Mouse (Mus musculus) urinary bladder, postnatal 14 days (tissue): ENCODE results near the gene Ces3a.
A peak's percentile ranks its signal among the peaks of the same experiment; 100 is the strongest.
"Not testable (repeated sequence)": the region's sequence is repeated elsewhere in the genome, so short reads cannot be mapped to it uniquely, and the experiment has no call there.

Source experiments
- DNase-seq: peaks from one replicate; pipeline ENCODE4 v3.0.0; 2021; ENCODE audit warnings: low spot score

Ces3a gene

GRCm38 (mm10) chr8:105048371-105048854 lies at the start of gene Ces3a:
Gene Ces3a (plus strand): TSS chr8:105048601.
- no peak for DNase-seq

GRCm38 (mm10) chr8:104999183-104999582 lies 49.2 kb upstream of the Ces3a start:
- DNase-seq = no peak

- DNase-seq = no peak
Observed at GRCm38 (mm10) chr8:105000586-105000985, 47.8 kb upstream of the Ces3a start, which contains the start of gene Ces2h. Gene Ces2h (plus strand): TSS chr8:105000853.

GRCm38 (mm10) chr8:105010000-105010399 lies 38.4 kb upstream of the Ces3a start:
- no peak for DNase-seq

GRCm38 (mm10) chr8:105011136-105011535 lies 37.3 kb upstream of the Ces3a start:
- no peak for DNase-seq

GRCm38 (mm10) chr8:105014391-105014790 lies 34.0 kb upstream of the Ces3a start:
- no peak for DNase-seq

- DNase-seq = no peak
Observed at GRCm38 (mm10) chr8:105021954-105022353, 26.4 kb upstream of the Ces3a start.

- no peak for DNase-seq
Observed at GRCm38 (mm10) chr8:105023087-105023486, 25.3 kb upstream of the Ces3a start.

- DNase-seq = no peak
Observed at GRCm38 (mm10) chr8:105025050-105025449, 23.4 kb upstream of the Ces3a start.

GRCm38 (mm10) chr8:105043510-105043909 lies 4.9 kb upstream of the Ces3a start:
- DNase-seq = no peak

GRCm38 (mm10) chr8:105045824-105046401 lies 2.5 kb upstream of the Ces3a start:
- no peak for DNase-seq

- DNase-seq = no peak
Observed at GRCm38 (mm10) chr8:105056211-105056610, 7.8 kb downstream of the Ces3a start.

- DNase-seq = no peak
Observed at GRCm38 (mm10) chr8:105060056-105060455, 11.7 kb downstream of the Ces3a start.

GRCm38 (mm10) chr8:105066761-105067160 lies 18.4 kb downstream of the Ces3a start:
- DNase-seq = peak; percentile 20

- not testable (repeated sequence) for DNase-seq
Observed at GRCm38 (mm10) chr8:105067905-105068304, 19.5 kb downstream of the Ces3a start.

- no peak for DNase-seq
Observed at GRCm38 (mm10) chr8:105068971-105069370, 20.6 kb downstream of the Ces3a start.

- no peak for DNase-seq
Observed at GRCm38 (mm10) chr8:105076601-105077000, 28.2 kb downstream of the Ces3a start.

GRCm38 (mm10) chr8:105077071-105077470 lies 28.7 kb downstream of the Ces3a start:
- no peak for DNase-seq

- no peak for DNase-seq
Observed at GRCm38 (mm10) chr8:105078591-105078990, 30.2 kb downstream of the Ces3a start.

GRCm38 (mm10) chr8:105080814-105081336 lies 32.5 kb downstream of the Ces3a start:
- no peak for DNase-seq

- no peak for DNase-seq
Observed at GRCm38 (mm10) chr8:105083449-105084050, 35.1 kb downstream of the Ces3a start, which contains the start of gene Ces3b. Gene Ces3b (plus strand): TSS chr8:105083753.

GRCm38 (mm10) chr8:105088166-105088565 lies 39.8 kb downstream of the Ces3a start:
- DNase-seq = not testable (repeated sequence)

GRCm38 (mm10) chr8:105088581-105088980 lies 40.2 kb downstream of the Ces3a start:
- DNase-seq = no peak
